Mouse (Mus musculus) yolk sac, embryonic 10.5 days (tissue): Measurements from ENCODE around the gene Pbld2.
A peak's percentile ranks its signal among the peaks of the same experiment; 100 is the strongest.
"Not testable (repeated sequence)": the region's sequence is repeated elsewhere in the genome, so short reads cannot be mapped to it uniquely, and the experiment has no call there.

ENCODE experiments used
- DNase-seq: peaks from one replicate; pipeline ENCODE4 v3.0.0-alpha.2; 2017; ENCODE audit warnings: low spot score

Pbld2 gene

GRCm38 (mm10) chr10:63025491-63026011, 1.4 kb downstream of the Pbld2 start:
- no peak for DNase-seq

GRCm38 (mm10) chr10:63026156-63026794, 2.2 kb downstream of the Pbld2 start:
- no peak for DNase-seq

GRCm38 (mm10) chr10:63026795-63027160, 2.7 kb downstream of the Pbld2 start:
- no peak for DNase-seq

- no peak for DNase-seq
Observed at GRCm38 (mm10) chr10:63027376-63028161, 3.5 kb downstream of the Pbld2 start.

- DNase-seq = no peak
Observed at GRCm38 (mm10) chr10:63028396-63028795, 4.3 kb downstream of the Pbld2 start.

GRCm38 (mm10) chr10:63032267-63032666, 8.2 kb downstream of the Pbld2 start:
- DNase-seq = no peak

GRCm38 (mm10) chr10:63032956-63033355, 8.8 kb downstream of the Pbld2 start:
- DNase-seq = no peak

- peak; percentile 57 for DNase-seq
Observed at GRCm38 (mm10) chr10:63038571-63039320, 14.6 kb downstream of the Pbld2 start.

GRCm38 (mm10) chr10:63039867-63040628, 15.9 kb downstream of the Pbld2 start:
- DNase-seq = no peak

- DNase-seq = no peak
Observed at GRCm38 (mm10) chr10:63043154-63043553, 19.0 kb downstream of the Pbld2 start.

- no peak for DNase-seq
Observed at GRCm38 (mm10) chr10:63047751-63048150, 23.6 kb downstream of the Pbld2 start.

- DNase-seq = no peak
Observed at GRCm38 (mm10) chr10:63049106-63049505, 25.0 kb downstream of the Pbld2 start.

GRCm38 (mm10) chr10:63051267-63051666, 27.2 kb downstream of the Pbld2 start:
- DNase-seq = no peak

- DNase-seq = peak; percentile 44
Observed at GRCm38 (mm10) chr10:63052011-63052410, 27.9 kb downstream of the Pbld2 start.

GRCm38 (mm10) chr10:63053007-63053406, 28.9 kb downstream of the Pbld2 start:
- no peak for DNase-seq

GRCm38 (mm10) chr10:63054071-63054470, 30.0 kb downstream of the Pbld2 start:
- DNase-seq = not testable (repeated sequence)

GRCm38 (mm10) chr10:63054586-63054985, 30.5 kb downstream of the Pbld2 start:
- no peak for DNase-seq

- DNase-seq = no peak
Observed at GRCm38 (mm10) chr10:63056966-63057750, 33.0 kb downstream of the Pbld2 start.

GRCm38 (mm10) chr10:63059862-63060261, 35.7 kb downstream of the Pbld2 start, which contains the start of gene Pbld1:
Pbld1 (plus strand) TSS chr10:63060162.
- DNase-seq = no peak

GRCm38 (mm10) chr10:63060406-63060805, 36.3 kb downstream of the Pbld2 start:
- DNase-seq = peak; percentile 84

- DNase-seq = peak; percentile 66
Observed at GRCm38 (mm10) chr10:63061266-63061665, 37.2 kb downstream of the Pbld2 start.
